Mouse (Mus musculus): ENCODE data around the gene Tox4. TPM values are rescaled to one million over a fixed set of nuclear protein-coding genes. Genes with fewer than 3 reads are reported as not detected.
A peak's percentile ranks its signal among the peaks of the same experiment; 100 is the strongest.
"Not testable (repeated sequence)": the region's sequence is repeated elsewhere in the genome, so short reads cannot be mapped to it uniquely, and the experiment has no call there.

The Tox4 gene
- total RNA-seq, 2 experiments from 2014 or later: 65.5 to 66.8 TPM

DNA sequence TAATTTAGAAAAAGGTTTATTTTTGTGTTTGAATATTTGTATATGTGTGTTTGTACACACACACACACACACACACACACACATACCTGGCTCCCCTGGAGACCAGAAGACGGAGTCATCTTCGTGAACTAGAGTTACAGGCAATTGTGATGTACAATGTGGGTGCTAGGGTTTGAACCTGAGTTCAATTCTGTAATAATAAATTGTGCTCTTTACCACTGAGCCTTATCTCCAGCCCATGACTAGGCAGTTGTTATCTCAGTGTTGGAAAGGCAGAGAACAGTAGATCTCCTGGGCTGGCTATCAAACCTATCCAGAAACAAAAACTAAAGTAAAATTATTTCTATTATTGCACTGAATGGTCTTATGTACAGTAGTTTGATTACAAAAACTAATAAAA, 27.2 kb downstream of the Tox4 start:
- no peak for DNase-seq (ENCODE audit: low spot score in 2 of 2)
- intact Hi-C loops (cut with DNase I): no loop called here

GRCm38 (mm10) chr14:52310343-52310742, 31.4 kb downstream of the Tox4 start:
- intact Hi-C loops (cut with DNase I); DNase-seq (ENCODE audit: low spot score in 2 of 2): not testable (repeated sequence)

DNA sequence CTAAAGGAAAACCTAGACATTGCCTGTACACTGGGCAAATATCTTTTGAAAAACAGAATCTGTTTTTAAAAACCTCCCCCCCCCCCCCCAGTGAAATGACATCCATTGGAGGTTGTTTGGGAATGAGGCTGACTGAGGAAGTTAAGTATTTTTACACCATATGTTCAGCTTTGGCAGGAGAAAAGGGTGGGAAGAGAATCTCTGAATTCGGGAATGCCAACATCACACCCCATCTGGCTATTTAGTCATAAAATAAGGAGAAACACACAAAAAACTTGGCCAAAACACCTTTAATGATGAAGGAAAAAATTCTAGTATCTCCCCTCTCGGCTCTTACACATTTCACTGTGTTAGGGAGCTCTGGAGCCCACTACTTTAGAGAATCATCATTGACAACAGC, 32.0 kb downstream of the Tox4 start:
- intact Hi-C loops (cut with DNase I): no loop called here
- DNase-seq (ENCODE audit: low spot score in 2 of 2): peak; percentile 19 to 78

- no peak for DNase-seq (ENCODE audit: low spot score in 2 of 2)
- intact Hi-C loops (cut with DNase I): no loop called here
Measured at GRCm38 (mm10) chr14:52313931-52314807, 35.2 kb downstream of the Tox4 start.

DNA sequence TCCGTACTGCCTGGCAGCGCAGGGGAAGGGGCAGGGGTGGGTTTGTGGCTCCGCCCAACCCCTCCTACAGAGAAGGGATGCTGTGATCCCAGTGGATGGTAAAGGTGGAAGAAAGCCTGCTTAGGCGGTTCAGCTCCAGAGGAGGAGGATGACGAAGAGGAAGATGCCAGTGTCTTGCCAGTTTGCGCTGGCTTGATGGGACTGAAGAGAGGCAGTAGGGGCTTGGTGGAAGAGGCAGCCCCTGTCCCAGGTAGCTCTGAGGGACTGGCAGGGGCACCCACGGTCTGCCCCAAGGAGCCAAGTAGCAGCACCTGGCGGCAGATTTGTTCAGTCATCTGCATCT, 35.8 kb downstream of the Tox4 start:
- DNase-seq (ENCODE audit: low spot score in 2 of 2): no peak
- intact Hi-C loops (cut with DNase I): loop anchor here (5.0 kb wide), 1 partner anchor 957 kb away; no protein-coding TSS in a partner anchor

DNA sequence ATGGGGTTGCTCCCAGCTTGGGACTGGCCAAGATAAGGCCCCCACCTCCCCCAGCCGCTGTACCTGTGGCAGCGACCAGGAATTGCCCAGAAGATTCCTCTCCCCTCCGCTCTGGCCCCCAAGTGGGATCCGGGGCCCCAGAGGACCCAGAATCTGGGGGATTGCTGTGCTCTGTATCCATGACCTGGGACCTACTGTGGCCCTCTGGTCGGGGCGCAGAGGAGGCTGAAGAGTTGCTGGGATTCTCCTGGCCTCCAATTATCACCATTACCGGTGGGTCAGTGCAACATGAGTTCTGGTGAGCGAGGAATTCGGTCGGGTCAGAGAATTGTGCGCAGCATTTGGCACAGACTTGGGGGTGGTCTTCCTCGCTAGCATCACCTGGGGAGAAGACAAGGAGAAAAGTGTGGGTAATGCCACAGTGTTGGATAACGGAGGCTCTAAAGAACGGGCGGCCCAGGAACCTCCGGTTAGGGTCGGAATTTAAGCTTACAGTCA, 36.4 kb downstream of the Tox4 start:
- intact Hi-C loops (cut with DNase I): loop anchor here (5.0 kb wide), 1 partner anchor 958 kb away; no protein-coding TSS in a partner anchor
- DNase-seq (ENCODE audit: low spot score in 2 of 2): peak in 1 of 2 experiments; percentile 11

DNA sequence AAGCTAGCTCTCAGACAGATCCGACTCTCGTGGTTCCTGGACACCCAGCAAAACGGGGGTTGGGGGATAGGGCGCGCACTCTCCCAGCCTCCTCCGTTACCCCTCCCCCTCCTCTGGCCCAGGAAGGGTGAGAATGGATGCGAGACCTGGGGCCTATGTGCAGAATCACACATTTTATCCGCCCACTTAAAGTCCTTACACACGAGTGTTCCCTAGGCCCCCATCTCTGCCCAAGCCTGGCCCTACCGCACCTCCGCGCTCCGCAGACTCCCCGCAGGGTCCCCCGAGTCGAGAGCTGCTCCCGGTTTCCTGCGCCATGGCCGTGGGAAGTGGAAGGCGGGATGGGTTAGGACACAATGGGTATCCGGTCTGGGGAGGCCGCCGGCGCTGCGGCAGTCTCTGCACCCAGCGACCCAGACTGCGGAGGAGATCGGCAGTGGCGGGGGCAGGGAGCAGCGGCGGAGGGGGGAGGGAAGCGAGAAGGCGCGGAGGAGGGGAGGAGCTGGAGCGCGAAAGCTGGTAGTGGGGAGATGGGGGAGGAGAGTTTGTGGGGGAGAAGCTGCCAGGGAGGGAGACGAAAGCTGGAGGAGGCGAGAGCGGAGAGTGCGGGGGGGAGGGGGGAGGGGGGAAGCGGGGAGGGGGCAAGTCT, 37.0 kb downstream of the Tox4 start:
- intact Hi-C loops (cut with DNase I): loop anchor here (5.0 kb wide), 1 partner anchor 959 kb away; no protein-coding TSS in a partner anchor
- peak; percentile 62 to 67 for DNase-seq (ENCODE audit: low spot score in 2 of 2)

DNA sequence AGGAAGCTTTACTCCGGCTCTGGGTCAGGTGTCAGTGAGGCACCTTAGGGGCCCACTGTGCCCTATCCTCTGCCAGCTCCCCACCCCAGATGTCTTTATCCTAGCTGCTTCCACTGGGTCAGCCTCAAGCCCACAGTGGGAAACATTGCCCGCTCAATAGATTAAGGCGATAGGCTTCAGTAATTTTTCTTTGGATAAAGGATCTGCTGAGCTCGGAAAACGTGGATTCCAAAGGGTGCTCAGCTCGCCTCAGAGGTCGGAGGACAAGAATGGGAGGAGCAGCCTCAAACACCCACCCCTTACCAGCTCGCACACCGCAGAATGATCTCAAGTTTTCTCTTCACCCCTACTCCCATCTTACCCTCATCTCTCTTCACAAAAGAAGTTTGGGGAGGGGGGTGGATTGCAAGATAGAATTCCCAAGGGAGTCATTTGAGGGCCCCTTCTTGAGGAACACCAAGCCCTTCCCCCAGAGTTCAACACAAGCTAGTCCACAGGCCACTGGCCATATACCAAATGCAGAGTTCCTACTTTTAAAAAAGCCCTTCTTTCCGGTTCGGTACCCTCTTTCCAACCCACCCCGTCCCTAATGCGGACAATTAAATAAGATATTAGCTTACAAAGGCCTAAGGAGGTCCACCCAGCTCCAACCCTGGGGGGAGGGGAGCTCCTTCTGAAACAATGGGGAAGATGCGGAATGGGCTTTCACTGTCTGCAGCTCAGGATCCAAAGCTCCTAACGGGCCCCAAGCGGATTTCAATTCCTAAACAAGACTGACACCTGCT, 37.7 kb downstream of the Tox4 start:
- intact Hi-C loops (cut with DNase I): loop anchor here (5.0 kb wide), 1 partner anchor 959 kb away; no protein-coding TSS in a partner anchor
- peak in 1 of 2 experiments; percentile 17 for DNase-seq (ENCODE audit: low spot score in 2 of 2)

DNA sequence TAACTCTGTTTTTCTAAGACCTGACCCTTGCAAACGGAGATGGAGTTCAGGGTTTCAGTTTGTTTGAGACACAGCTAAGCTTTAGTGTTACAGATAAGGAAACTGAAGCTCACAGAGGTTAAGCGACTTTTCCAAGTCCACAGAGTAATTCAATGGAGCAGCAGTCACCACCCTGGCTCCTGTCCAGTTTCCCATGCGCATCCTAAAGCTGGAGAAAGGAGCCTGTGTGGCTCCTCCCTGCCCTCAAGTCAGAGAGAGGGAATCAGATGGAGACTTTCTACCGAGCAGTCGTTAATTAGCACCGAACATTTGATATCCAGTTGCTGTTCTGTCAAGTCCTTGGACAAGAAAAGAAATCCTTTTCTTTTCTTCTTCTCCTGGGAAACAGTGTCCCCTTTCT, 40.4 kb downstream of the Tox4 start:
- intact Hi-C loops (cut with DNase I): loop anchor here (5.0 kb wide), 1 partner anchor 962 kb away; no protein-coding TSS in a partner anchor
- no peak for DNase-seq (ENCODE audit: low spot score in 2 of 2)

DNA sequence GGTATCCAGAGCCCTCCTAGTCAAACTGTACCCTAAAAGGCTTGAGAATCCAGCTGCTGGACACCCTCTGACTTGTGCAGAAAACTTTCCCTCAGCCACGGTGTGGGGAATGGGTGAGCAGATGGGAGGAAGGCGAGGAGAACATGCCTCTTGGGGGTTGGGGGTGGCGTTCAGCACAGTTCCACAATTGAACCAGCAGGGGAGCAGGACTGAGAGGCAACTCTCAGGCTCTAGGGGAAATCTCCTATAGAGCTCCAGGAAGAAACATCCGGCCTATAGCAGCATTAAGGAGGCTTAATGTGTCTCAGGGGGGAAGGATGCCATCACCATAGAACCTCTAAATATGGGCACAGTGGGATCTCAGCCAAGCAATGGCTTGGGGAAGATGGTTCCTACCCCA, 46.9 kb downstream of the Tox4 start:
- no peak for DNase-seq (ENCODE audit: low spot score in 2 of 2)
- intact Hi-C loops (cut with DNase I): no loop called here

DNA sequence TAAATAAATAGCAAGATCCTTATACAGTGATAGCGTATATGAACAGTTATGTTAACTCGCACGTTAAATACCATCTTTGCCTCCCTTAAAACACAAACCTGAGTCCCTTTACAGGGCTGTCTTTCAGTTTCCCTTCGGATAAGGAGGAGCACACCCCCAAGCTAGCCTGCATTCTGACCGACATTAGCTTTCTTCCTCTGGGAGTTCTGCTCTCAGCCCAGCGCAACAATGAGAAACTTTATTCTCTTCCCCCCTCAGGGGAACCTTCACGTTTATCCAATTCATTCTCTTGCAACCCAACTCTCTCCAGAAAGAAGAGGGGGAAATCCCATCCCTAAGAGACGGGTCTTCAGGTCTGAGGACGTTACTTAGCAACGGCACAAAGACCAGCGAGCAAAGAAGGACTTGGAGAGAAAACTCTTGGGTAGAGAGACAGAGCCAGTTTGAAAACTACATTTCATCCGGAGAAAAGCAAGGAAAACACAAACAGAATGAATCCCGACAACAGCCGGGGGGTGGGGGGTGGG, 48.5 kb downstream of the Tox4 start:
- intact Hi-C loops (cut with DNase I): no loop called here
- DNase-seq (ENCODE audit: low spot score in 2 of 2): no peak

DNA sequence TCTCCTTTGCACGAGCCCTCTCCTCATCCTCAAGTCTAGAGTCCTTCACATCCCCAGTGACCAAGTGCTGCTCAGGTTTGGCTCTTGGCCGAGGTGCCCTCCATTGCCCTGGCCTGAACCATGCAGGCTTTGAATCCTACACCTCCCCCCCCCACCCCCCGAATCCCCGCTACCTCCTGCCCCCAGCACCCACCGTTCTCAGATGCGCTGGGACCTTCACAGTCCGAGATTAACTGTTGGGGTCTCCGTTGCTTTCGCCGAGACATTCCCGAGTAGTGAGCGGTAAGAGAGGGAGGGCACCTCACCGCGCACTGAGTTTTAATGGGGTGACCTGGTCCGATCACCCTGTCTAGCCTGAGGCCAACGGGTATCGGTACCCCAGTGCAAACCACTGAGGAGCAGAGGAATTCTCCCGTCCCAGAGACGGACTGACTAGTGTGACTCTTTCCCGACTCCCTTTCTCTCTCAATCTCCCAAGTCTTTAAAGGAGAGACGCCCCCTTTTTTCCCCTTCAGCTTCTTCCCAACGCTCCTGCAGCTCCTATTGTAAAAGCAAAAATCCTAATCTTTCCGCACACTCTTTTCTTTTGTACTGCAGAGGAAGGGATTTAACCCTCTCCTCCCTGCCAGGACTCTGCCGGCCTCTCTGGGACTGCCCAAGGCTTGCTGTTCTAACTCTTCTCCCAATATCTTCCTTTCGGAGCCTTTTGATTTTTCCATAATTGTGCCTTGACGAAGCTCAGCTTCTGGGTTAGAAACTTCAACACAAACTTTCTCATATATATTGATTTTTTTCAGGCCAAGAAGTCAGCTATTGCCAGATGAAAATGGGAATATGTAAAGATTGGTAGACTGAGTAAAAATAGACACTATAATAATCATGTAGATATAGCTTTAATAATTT, 49.2 kb downstream of the Tox4 start, which contains the start of gene Sall2:
TSS of gene Sall2 (minus strand) at position 853 of the 903 bp plus-strand sequence.
- intact Hi-C loops (cut with DNase I): no loop called here
- no peak for DNase-seq (ENCODE audit: low spot score in 2 of 2)

DNA sequence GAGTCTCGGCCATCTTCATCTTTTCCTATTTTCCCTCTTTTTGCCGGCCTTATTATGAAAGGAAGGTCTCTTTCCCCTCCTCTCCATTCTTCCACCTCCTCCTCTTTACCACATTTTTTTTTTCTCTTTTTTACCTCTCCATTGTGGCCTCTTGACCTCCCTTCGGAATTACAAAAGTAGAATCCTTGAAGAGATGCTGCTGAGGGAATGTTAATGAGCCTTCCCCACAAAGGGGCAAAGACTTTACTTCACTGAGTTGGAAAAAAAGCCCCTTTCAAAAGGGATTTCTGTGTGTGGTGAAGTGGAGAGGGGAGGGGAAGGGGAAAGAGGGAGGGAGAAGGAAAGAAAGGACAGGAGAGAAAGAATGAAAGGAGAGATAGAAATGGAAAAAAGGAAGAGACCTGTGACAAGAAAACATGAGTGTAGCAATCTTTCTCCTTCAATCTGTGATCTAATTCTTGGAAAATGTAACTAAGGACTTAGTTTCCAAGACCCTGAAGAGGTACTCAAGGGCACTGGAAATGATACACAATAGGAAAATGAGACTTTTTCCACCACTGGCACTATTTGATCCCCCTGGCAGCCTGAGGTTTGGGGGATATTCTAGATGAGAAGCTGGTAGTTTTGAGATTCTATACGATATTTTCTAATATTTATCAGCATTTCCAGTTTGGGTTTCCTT, 52.3 kb downstream of the Tox4 start:
- DNase-seq (ENCODE audit: low spot score in 2 of 2): no peak
- intact Hi-C loops (cut with DNase I): no loop called here

DNA sequence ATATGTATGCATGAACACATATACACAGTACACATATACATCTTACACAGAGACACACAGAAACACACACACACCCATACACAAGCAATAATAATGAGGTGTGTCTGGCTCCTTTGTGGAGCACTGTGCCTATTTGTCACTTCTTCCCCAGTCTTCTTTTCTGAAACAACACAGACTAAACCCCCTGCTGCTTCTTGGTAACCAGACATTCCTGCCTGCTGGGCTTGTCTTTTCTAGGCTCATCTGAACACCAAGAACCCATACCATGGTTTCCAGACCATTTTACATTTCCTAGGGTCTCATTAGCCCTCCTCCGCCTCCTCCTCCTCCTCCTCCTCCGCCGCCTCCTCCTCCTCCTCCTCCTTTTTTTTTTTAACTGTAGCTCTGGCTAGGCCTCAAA, 53.2 kb downstream of the Tox4 start:
- no peak for DNase-seq (ENCODE audit: low spot score in 2 of 2)
- intact Hi-C loops (cut with DNase I): loop anchor here (2.0 kb wide), 1 partner anchor 53 kb away; the partner anchor contains the start of genes Rab2b and Tox4

- DNase-seq (ENCODE audit: low spot score in 2 of 2): peak; percentile 80 to 88
- intact Hi-C loops (cut with DNase I): loop anchor here (2.0 kb wide), 2 partner anchors 34 to 42 kb away; partner anchors contain the start of gene Mettl3
Measured at GRCm38 (mm10) chr14:52338751-52339511, 60.0 kb downstream of the Tox4 start.

- intact Hi-C loops (cut with DNase I): loop anchor here (2.0 kb wide), 2 partner anchors 35 to 43 kb away; partner anchors contain the start of gene Mettl3
- DNase-seq (ENCODE audit: low spot score in 2 of 2): no peak
Measured at GRCm38 (mm10) chr14:52339512-52339852, 60.5 kb downstream of the Tox4 start.

Data from left cerebral cortex, postnatal 25 days (tissue).